Mouse (Mus musculus) cerebellum, postnatal 14 days (tissue): Measurements from ENCODE around the gene Sat2.

Source experiments
- DNase-seq, 2 experiments: peaks; one replicate each; pipeline ENCODE4 v3.0.0; 2021; ENCODE audit warnings: mixed read lengths in 2 of 2

Sat2 gene

DNA sequence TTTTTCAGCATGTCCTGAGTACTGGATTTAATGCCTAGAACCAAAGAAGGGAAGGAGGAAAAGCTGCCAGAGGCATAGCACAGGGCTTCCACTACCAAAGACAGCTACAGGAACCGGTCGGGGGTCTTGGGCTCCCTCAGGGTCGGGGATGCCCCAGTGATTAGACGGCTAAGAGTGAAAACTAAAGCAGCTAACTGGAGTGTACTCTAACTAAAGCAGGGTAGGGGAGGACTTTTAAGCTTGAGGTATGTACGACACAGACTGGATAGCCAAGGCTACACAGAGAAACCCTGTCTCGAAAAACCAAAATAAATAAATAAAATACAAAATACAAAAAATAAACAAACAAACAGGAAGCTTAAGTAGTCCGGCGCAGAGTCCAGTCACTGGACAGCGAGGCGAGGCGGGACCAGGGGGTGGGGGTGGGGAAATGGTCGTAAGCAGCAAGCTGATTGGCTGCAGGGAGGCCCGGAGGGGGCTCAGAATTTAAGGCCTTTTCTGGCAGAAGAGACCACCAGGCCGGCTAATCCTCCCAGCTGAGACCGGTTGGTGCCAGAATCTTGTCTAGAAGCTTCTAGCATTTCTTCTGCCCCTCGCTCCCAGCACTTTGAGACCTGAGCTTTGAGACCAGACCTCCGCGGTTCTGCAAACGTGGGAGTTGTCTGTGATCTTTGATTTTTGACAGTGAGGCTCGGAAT, at the start of gene Sat2:
Gene Sat2, plus strand, starts transcription at position 454 of the 698 bp plus-strand sequence.
- peak; percentile 82 to 83 for DNase-seq

DNA sequence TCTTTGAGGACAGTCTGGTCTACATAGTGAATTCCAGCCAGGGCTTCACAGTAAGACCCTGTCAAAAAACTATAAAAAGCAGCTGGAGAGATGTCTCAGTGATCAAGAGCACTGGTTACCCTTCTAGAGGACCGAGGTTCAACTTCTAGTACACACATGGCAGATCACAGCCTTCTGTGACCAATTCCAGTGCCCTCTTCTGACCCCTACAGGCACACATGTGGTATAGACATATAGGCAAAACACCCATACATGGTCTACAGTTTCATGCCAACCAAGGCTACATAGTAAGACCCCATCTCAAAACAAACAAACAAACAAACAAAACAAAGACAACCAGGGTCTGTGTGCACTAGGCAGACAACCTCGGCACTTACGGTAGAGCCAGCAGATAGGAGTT, 46.6 kb upstream of the Sat2 start:
- DNase-seq = peak in 1 of 2 experiments; percentile 33

DNA sequence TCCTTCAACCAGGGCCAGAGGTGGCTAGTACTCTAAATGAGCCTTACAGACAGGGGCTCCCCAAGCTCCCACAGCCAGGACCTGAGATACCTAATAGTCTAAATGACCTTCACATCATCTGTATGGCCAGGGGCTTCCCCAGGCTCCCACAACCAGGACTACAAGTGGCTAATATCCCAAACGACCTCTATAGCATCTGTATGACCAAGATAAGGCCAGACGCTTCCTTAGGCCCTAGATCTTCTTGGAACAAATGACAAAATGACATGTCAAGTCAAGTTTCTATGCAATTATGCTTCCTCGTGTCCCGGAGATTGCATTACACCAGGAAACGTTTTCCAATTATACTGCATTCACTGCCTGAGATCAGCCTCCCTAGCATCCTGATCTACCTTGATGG, 45.5 kb upstream of the Sat2 start:
- DNase-seq = no peak

DNA sequence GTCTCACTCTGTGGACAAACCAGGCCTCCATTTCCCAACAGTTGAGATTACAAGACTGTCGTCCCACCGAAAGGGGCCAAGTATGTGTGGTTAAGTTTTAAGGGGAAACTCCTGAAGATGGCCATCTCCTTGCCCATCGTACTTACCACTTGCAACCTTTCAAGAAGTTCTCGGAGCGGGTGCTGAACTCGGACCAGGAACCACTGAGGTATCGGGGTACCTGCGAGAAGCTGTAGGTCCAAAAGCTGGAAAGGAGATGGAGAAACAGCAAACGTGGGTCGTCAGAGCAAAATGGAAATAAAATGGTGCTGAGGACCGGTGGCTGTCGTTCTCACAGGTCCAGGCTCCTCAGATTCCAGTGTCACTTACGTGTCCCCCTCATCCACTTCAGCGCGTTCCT, 43.5 kb upstream of the Sat2 start:
- no peak for DNase-seq

DNA sequence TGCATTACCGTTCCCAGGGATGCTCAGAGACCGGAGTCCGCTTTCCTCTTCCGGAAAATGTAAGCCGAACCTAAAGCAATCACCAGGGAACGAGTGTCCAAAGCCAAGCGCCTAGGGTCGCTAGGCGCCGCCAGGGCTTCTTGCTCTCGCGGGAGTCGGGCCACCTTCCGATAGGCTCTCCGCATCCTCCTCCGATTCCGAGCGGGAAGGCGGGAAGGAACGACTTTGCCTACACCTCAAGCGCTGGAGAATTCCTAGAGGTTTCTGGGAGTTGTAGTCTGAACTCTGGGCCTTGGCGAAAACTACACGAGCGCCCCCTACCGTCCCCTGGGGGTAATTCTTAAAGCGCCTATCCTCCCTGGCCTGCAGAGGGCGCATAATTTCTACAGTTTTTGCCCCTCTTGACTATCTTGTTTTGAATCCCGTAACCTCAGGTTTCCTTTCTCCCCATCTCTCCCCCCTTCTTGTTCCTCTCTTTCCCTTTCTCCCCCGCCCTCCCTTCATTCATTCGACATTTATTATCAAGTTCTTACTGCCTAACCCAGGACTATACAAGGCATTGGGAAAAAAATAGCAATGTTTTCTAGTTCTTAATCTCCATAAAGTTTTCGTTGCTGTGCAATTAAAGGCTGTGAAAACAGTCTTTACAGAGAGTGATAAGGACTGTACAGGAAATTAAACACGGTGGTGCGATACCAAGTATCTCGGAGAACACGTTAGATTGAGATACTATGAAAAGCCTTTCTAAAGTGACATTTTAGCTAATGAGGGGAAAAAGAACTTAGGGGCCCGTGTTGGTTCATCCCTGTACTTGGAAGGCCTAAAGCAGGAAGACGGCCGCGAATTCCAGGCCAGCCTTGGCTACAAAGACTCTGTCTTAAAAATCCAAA, 42.5 kb upstream of the Sat2 start:
- peak; percentile 97 to 98 for DNase-seq

GRCm38 (mm10) chr11:69580091-69580514, 41.7 kb upstream of the Sat2 start, which contains the start of the genes Wrap53 and Trp53:
Gene Wrap53, minus strand, starts transcription at chr11:69580255.
Gene Trp53, plus strand, starts transcription at chr11:69580359.
- DNase-seq = peak; percentile 90

DNA sequence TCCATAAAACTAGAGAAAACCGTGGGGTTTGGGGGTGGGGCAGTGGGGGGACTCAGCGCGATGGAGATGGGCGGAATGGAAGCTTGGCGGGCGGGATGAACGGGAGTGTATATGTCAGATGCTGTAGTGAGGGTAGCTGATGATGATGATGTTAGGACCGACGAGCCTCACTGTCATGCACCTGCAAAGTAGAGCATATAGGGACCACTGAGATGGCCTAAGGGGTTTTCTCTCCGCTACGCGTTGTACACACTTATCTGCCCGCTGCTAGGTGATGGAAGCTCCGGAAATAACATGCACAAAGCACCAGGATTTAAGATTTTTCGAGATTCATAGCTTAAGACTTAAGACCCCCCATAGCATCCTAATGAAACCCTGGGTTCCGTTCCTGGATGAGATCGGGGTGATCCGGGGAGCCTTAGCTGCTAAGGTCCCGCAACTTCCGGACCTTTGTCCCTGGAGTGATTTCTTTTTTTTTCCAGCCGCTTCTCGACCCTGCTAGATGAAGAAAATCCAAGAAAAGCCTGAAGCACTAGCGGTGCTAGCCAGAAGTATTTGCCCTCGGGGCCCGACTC, 41.2 kb upstream of the Sat2 start:
- DNase-seq = no peak

DNA sequence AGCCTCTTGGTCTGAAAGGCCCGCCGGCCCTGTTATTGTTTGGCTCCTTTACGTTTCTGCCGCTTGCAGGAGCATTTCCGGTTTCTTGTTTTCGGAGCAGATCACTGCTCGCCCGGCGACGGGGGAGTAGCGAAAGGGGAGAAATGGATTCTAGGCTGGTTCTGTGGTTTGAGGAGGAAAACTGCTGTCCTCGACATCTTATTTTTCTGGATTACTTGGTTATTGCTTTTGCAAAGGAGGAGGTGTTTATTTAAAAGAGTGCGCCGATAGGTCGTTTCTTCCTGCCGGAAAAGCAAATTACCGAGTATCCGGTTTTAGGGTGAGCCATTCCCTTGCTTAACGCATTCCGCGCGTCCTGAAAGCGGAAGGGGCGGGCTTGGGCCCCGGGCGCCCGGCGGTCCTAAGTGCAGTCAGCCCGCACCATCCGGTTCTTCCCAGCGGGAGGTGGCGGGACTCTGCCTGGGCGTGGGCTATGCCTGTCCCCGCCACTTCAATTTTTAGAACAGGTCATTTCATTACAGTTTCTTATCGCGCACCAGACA, 40.6 kb upstream of the Sat2 start:
- DNase-seq = peak; percentile 97 to 98

GRCm38 (mm10) chr11:69581814-69582213, 40.0 kb upstream of the Sat2 start:
- no peak for DNase-seq

DNA sequence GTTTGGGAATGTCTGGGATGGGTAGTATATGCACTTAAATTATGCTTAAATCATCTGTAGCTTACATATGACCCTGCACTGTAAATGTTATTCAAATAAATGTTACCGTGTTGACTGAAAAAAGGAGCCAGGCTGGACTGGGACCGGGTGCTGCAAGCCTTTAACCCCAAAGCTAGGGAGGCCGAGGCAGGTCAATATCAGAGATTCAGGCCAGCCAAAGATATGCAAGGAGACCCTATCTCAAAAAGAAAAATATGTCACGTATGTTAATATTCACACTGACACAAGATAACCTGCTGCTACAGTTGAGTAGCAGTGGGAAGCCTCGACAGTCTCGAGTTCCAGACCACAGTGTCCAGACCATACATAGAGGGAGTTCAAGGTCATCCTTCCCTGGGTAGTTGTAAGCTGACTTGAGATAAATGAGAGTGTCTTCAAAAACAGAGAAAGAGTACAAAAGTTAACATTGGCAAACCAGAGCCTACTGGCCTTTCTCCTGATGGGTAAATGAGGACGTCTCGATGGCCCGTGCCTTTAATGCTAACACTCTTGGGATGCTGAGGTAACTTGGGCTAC, 39.5 kb upstream of the Sat2 start:
- DNase-seq = no peak

DNA sequence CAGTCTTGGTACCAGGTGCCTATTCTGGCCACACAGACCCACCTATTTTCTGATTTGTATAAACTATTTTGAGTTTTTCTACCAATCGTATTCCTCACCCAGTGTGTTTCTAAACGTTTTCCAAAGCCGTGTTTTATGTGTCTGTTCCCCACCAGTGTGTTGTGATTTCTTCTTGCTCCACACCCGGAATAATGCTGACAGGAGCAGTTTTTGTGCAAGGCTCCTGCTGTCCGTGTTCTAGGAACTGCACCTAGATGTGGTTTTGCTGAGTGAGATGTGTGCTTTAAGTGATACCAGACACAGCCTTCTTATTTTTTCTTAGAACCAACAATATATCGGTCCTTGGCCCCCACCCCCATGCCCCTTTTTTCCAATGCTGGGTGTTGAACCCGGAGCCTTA, 37.8 kb upstream of the Sat2 start:
- DNase-seq = no peak

DNA sequence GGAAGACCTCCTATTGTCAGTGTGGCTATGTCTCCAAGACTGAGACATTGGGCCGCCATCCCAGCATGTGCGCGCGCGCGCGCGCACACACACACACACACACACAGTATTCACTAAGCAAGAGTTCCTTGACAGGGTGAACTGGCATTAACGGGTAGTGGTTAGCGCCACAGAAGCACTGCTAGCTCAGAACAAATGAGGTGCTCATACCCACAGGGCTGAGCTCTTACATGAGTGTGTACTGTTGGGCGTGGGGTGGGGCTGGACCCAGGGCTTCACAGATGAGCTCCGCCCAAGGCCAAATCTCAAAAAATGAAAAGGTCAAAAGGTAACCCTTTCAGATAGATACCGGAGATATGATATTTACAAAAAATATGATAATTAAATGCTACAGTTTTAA, 36.9 kb upstream of the Sat2 start:
- DNase-seq = no peak

DNA sequence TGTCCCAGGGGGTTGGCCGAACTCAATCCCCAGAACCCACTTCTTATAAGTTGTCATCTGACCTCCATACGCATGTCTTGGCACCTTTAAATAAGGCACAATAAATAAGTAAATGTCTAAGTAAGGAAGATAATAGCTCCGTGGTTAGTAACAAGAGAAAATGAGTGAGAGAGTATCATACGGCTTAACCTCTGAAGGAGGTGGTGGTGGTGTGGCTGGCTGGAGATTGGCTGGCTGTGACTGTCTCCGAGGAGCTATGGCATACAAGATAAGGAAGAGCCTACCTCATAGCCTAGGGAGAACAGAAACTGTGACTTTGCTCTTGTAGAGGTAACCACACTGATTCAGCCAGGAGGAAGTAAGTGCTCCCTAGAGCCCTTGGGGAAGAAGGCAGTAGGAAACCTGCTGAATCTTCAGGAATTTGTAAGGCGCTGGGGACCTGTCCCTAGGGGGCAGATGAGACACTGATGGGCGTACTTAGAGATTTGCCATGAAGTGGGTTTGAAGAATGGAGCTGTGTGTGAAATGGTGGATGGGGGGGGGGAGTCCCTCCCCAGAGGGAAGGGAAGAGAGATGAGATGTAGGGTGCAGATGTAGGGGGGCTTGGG, 36.0 kb upstream of the Sat2 start:
- DNase-seq = no peak

DNA sequence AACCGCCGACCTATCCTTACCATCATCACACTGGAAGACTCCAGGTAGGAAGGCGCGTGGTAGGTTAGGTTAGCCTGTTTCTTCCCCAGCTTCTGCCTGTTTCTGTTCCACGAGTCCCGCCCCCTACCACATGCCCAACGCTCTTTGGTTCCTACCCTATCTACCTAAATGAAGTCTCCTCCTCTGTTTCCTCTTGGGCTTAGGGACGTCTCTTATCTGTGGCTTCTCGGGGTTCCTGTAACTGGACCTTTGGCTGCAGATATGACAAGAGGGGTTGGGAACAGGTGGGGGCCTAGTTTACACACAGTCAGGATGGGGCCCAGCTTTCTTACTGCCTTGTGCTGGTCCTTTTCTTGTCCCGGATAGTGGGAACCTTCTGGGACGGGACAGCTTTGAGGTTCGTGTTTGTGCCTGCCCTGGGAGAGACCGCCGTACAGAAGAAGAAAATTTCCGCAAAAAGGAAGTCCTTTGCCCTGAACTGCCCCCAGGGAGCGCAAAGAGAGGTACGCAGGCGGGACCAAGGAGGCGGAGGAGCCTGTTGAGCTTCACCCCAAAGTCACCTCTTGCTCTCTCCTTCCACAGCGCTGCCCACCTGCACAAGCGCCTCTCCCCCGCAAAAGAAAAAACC, 32.5 kb upstream of the Sat2 start:
- DNase-seq = no peak

GRCm38 (mm10) chr11:69590622-69591021, 31.2 kb upstream of the Sat2 start:
- no peak for DNase-seq

DNA sequence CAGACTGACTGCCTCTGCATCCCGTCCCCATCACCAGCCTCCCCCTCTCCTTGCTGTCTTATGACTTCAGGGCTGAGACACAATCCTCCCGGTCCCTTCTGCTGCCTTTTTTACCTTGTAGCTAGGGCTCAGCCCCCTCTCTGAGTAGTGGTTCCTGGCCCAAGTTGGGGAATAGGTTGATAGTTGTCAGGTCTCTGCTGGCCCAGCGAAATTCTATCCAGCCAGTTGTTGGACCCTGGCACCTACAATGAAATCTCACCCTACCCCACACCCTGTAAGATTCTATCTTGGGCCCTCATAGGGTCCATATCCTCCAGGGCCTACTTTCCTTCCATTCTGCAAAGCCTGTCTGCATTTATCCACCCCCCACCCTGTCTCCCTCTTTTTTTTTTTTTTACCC, 30.4 kb upstream of the Sat2 start:
- no peak for DNase-seq

- DNase-seq = peak; percentile 63 to 74
Measured at GRCm38 (mm10) chr11:69591899-69592637, 29.8 kb upstream of the Sat2 start.

GRCm38 (mm10) chr11:69592799-69593198, 29.0 kb upstream of the Sat2 start:
- no peak for DNase-seq

DNA sequence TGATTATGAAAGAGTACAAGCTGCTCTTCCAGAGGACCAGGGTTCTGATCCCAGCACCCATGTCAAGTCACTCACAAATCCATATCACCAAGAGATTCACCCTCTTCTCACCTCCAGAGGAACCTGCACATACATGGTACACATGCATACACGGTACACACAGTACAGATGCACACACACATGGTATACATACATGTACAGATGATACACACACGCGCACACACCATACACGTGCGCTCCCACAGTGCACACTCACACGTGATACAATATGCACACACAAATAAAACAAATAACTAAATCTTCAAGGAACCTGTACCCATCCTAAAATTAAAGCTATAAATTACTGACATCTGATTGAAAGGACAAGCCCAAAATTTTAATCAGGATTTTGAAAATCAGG, 27.0 kb upstream of the Sat2 start:
- DNase-seq = no peak

DNA sequence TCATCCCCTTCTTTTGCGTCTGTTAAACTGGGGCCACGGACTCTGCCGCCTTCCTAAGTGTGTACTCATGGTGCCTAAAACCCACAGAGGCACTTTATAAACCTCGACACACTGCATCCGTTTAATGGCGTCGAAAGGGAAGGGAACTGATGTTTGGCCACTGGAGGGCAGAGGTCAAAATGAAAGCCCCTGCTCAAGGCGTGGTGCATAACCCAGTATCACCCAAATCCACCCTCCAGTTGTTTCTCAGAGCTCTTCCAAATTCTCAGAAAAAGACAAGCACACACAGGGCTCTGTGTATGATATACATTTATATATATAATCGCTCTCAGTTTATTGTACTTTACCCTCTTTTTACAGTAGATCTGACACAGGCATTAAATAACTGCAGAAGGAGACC, 22.4 kb upstream of the Sat2 start:
- DNase-seq = no peak

DNA sequence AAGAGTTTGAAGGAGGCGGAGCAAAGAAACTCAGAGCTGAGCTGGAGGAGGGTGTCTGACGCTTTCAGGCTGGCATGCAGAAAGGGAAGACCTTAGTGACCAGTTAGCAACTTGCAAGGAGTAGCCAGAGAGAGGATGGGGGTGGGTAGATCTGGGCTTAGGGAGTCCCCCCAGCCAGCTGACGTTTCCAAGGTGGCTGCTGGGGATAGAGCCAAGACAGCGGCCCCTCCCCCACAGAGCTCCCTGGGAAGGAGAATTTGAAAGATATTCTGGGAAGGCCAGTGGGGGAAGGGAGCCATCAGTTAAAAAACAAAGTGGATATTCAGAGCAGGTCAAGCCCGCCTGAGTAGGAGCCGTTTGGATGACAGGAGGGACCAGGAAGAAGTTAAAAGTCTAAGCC, 21.7 kb upstream of the Sat2 start:
- DNase-seq = peak; percentile 70 to 82
